Mouse (Mus musculus) testis, adult 2 months (tissue): ENCODE data around the gene Sppl2c. TPM values are rescaled to one million over a fixed set of nuclear protein-coding genes. Genes with fewer than 3 reads are reported as not detected.

Experiments used
- H3K27ac ChIP-seq: fragments of 200-500 bp; 2 replicates; pipeline ENCODE4 v1.5.1; 2012; ENCODE audit warnings: low read depth, low read length; ENCODE audit not compliant: control insufficient read depth, insufficient read depth
- H3K27me3 ChIP-seq: fragments of 200-500 bp; 2 replicates; pipeline ENCODE4 v1.6.1; 2012; ENCODE audit warnings: mild to moderate bottlenecking, low read length, moderate library complexity; ENCODE audit not compliant: control insufficient read depth, insufficient read depth
- H3K36me3 ChIP-seq: fragments of 200-500 bp; 2 replicates; pipeline ENCODE4 v1.6.1; 2012; ENCODE audit warnings: mild to moderate bottlenecking, low read length; ENCODE audit not compliant: control insufficient read depth, insufficient read depth
- H3K4me1 ChIP-seq: fragments of 200-500 bp; 2 replicates; pipeline ENCODE4 v1.6.1; 2012; ENCODE audit warnings: low read length; ENCODE audit not compliant: control insufficient read depth, insufficient read depth
- H3K4me3 ChIP-seq: fragments of 200-500 bp; 2 replicates; pipeline ENCODE4 v1.5.1; 2012; ENCODE audit warnings: low read depth, mild to moderate bottlenecking, low read length, moderate library complexity, mixed read lengths; ENCODE audit not compliant: control insufficient read depth
- CTCF ChIP-seq: fragments of 200-500 bp; IDR thresholded peaks from 2 replicates; pipeline ENCODE4 v1.5.1; 2012; ENCODE audit warnings: low read depth, mild to moderate bottlenecking, inconsistent platforms, low read length, moderate library complexity; ENCODE audit not compliant: control insufficient read depth, insufficient read depth, insufficient replicate concordance
- POLR2A ChIP-seq: fragments of 200-500 bp; IDR thresholded peaks from 2 replicates; pipeline ENCODE4 v1.6.1; 2012; ENCODE audit warnings: low read depth, mild to moderate bottlenecking, inconsistent platforms, low read length, moderate library complexity; ENCODE audit not compliant: control insufficient read depth
- polyA plus RNA-seq: library from polyadenylated mRNA; depleted of rRNA; stranded (reverse); fragments of >200 nt; gene quantifications from 2 replicates; pipeline ENCODE4 v1.2.3, GENCODE M21; 2012

Gene Sppl2c
- polyA plus RNA-seq, 1 experiment, result 747 TPM

- no peaks in the 10 kb centered on the region for H3K27me3 ChIP-seq
- no peaks in the 10 kb centered on the region for H3K4me1 ChIP-seq
- no peak overlapping the region for H3K4me3 ChIP-seq
- no peak overlapping the region for H3K27ac ChIP-seq
- TF ChIP-seq POLR2A (no peak), CTCF (no peak)
- H3K36me3 ChIP-seq, result no peaks in the 10 kb centered on the region
These were observed 34.2 kb downstream of the Sppl2c start for GRCm38 (mm10) chr11:104220291-104220690.

DNA sequence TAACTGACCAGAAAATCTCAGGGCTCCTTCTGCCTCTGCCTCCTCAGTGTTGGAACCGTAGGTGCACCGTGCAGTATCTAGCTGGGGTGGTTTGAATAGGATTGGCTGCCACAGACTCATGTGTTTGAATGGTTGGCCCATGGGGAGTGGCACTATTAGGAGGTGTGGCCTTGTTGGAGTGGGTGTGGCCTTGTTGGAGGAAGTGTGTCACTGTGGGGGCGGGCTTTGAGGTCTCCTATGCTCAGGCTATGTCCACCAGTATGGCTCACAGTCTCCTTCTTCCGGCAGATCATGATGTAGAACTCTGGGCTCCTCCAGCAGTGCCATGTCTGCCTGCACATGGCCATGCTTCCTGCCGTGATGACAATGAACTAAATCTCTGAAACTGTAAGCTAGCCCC, 35.6 kb downstream of the Sppl2c start:
- Histone ChIP-seq H3K4me1 (no peaks in the 10 kb centered on the region), H3K36me3 (no peaks in the 10 kb centered on the region), H3K4me3 (no peak overlapping the region), H3K27ac (no peak overlapping the region), H3K27me3 (no peaks in the 10 kb centered on the region)
- no peak for TF ChIP-seq POLR2A
- no peak for TF ChIP-seq CTCF

DNA sequence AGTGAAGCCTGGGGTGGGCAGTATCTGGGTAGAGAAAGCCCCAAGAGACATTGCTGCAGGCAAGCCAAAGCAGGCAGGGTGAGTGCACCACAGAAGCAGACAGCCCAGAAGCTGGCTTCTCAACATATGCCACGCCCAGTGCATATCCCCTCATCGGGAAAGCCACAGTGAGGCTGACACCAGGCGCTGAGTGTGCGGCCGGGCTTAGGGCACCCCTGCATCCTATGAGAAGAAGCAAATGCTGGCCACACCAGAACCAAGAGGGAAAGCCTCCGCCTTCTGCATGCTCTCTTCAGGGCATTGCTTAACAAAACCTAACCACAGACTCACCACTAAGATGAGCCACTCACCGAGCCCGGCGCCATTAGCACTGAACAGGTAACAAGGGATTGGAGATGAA, 37.2 kb downstream of the Sppl2c start:
- H3K36me3 ChIP-seq, result no peaks in the 10 kb centered on the region
- TF ChIP-seq POLR2A (no peak), CTCF (no peak)
- no peaks in the 10 kb centered on the region for H3K4me1 ChIP-seq
- no peaks in the 10 kb centered on the region for H3K27me3 ChIP-seq
- H3K27ac ChIP-seq, result no peak overlapping the region
- H3K4me3 ChIP-seq, result no peak overlapping the region

DNA sequence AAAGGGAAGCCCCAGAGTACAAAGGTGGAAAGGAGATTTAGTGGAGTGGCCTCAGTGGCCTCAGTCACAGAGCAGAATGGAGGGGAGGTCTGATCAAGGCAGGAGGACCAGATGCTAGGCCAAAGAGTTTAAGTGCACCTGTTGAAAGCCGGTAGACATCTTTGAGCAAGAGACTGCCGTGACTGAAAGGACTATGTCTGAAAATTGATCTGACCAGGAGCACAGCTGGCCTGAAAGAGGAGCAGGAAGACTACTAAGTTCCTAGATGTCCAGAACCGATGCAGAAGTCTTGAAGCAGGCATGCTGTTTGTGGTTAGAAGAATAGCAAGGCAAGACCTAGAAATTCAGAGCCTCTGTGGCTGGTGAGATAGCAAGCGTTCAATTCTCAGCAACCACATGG, 43.3 kb downstream of the Sppl2c start:
- Histone ChIP-seq H3K27ac (no peak overlapping the region), H3K4me1 (peaks cover 28% of the 10 kb centered on the region), H3K36me3 (no peaks in the 10 kb centered on the region), H3K27me3 (no peaks in the 10 kb centered on the region), H3K4me3 (no peak overlapping the region)
- no peak for TF ChIP-seq CTCF
- no peak for TF ChIP-seq POLR2A

DNA sequence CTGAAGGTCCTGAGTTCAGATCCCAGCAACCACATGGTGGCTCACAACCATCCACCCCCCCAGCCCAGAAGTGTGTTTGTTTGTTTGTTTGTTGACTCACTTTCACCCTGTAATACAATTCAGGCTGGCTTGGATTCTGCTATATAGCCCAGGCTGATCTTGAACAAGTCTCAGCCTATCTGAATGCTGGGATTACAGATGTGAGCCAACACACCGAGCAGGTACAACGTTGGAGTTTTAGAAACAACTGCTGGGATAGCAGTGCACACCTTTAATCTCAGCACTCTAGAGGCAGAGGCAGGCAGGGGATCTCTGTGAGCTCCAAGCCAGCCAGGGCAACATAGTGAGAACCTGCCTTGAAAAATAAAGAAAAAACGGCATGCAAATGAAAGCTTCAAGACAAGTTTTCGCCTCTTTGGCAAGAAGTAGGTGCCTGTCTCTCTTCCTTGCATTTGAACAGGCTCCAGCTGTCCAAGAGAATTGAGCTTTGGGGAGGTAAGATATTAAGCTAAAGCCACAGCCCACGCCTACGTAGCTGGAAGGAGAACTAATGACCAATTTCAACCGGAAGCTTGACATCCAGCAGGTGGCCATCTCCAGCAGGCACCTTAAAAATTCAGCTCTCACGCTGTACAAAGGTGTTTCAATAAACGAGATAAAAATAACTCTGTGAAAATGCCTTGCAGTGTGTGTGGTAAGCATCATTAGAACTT, 44.1 kb downstream of the Sppl2c start:
- H3K27ac ChIP-seq, result no peak overlapping the region
- H3K4me1 ChIP-seq, result peaks cover 30% of the 10 kb centered on the region
- TF ChIP-seq POLR2A, result no peak
- no peak for TF ChIP-seq CTCF
- H3K27me3 ChIP-seq, result no peaks in the 10 kb centered on the region
- H3K4me3 ChIP-seq, result no peak overlapping the region
- no peaks in the 10 kb centered on the region for H3K36me3 ChIP-seq

DNA sequence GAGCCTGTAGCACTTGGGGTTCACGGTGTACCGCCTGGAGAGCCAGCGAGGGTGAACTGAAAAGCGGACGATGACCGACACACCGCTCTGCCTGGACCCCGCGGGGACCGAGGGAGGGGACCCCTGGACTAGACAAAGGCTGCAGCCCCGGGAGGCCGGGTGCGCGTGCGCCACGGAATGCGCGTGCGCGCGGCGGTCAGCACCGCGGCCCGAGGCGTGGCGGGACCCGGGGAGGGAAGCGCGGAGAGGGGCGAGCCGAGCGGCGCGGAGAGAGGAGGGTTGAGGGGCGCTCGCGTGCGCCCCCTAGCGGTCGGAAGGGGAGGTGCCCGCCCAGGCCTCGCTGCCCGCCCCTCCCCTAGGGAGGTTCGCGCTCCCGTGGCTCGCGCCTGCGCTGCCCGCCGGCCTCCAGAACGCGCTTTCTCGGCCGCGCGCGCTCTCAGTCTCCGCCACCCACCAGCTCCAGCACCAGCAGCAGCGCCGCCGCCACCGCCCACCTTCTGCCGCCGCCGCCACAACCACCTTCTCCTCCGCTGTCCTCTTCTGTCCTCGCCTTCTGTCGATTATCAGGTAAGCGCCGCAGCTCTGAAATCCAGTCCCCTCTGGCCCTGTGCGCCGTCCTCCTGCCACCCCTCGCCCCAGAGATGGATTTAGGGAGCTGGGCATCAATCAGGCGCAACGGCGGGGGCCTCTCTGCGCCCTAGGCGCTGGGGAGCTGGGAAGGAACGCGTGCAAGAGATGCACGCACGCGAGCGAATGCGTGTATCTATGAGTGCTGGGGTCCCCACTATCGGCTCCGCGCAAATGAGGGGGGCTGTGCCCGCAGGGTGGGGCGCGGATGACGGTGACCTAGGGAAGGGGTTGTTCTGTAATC, 45.1 kb downstream of the Sppl2c start, which contains the start of gene Mapt:
Mapt (plus strand) TSS at position 350 of the 871 bp plus-strand sequence.
- Histone ChIP-seq H3K36me3 (no peaks in the 10 kb centered on the region), H3K4me3 (peak within 1 kb of the TSS; percentile 92), H3K27me3 (no peaks in the 10 kb centered on the region), H3K4me1 (peaks cover 30% of the 10 kb centered on the region), H3K27ac (no peak within 1 kb of the TSS; the same call in 1 of the 2 replicates)
- TF ChIP-seq POLR2A (peak; percentile 22; the same call in 1 of the 2 replicates), CTCF (peak; percentile 96)

GRCm38 (mm10) chr11:104232141-104233061, 46.3 kb downstream of the Sppl2c start:
- peak overlapping the region; percentile 92 for H3K4me3 ChIP-seq
- no peaks in the 10 kb centered on the region for H3K27me3 ChIP-seq
- no peak for TF ChIP-seq POLR2A
- TF ChIP-seq CTCF, result no peak
- no peaks in the 10 kb centered on the region for H3K36me3 ChIP-seq
- H3K4me1 ChIP-seq, result peaks cover 30% of the 10 kb centered on the region
- no peak overlapping the region for H3K27ac ChIP-seq
